Mouse (Mus musculus) liver, postnatal 0 days (tissue): ENCODE data around the gene Zyg11b.
A peak's percentile ranks its signal among the peaks of the same experiment; 100 is the strongest.

ENCODE experiments used
- CTCF ChIP-seq: sonication (generic); IDR thresholded peaks from 2 replicates; pipeline ENCODE4 v1.5.1; 2016; ENCODE audit warnings: antibody characterized with exemption, low read depth
- EP300 ChIP-seq: IDR thresholded peaks from 2 replicates; pipeline ENCODE4 v1.6.1; 2016; ENCODE audit warnings: antibody characterized with exemption, low read depth, mild to moderate bottlenecking

DNA sequence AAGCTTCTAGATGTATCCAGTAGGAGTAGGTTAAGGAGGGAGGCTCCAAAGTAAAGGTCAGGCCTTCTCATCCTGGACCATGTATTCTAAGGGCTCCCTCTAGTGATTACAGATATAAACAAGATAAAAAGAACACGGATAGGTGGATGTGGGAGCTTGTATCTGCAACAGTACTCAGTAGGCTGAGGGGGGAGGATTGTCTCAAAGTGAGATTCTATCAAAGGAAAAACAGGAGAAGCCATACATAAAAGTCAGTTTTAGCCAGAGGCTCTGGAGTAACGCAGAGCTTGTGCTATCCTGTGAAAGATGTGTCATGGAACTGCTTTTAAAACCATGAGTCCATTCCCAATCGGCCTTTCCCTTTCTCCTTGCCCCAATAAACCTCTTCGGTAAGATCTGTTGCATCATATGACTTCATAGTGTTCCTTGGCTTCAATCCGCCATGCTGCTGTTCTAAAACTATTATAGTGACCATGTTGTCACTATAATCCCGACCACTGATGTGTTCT, 26.2 kb upstream of the Zyg11b start:
- peak; percentile 59 for TF ChIP-seq CTCF
- no peak for TF ChIP-seq EP300
